Mouse (Mus musculus): ENCODE measurements around the gene Tspan17.

DNA sequence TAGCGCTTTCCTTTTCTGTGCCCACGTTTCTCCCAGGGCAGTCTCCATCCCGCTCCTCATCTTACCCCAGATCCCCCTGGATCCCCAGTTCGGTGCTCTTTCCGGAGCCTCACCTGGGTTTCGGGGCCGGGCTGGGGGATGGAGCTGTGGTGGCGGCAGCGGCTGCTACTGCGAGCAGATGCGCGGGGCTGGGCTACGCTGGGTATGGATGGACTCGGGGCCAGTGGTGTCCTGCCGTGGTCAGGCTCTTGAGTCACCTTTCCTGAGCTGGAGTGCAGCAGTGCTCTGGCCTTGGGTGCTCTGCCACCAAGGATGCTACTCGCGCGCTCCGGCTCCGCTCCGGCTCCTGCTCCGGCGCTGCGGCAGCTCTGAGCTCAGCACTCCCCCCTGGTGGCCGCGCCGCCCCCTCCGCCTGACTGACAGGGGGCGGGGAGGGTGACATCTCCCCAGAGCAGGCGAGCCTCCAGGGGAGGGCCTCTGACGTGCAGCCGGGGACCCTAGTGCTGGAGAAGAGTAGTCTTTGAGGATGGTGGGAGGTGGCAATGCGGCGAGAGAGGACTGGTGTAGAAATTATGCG, 22.9 kb upstream of the Tspan17 start, which contains the start of gene Sncb:
- TF ChIP-seq CTCF (IDR thresholded peaks at IDR 0.05; ENCODE audit: low read depth, low read length) (no peak), POLR2A (IDR thresholded peaks at IDR 0.05; ENCODE audit: borderline replicate concordance, low read depth, low read length) (no peak)
